Mouse (Mus musculus) adipocyte (in vitro differentiated cells): ENCODE measurements around the gene Cacna2d3.
A peak's percentile ranks its signal among the peaks of the same experiment; 100 is the strongest.

ENCODE experiments used
- DNase-seq: peaks from one replicate; pipeline ENCODE4 v3.0.0-alpha.2; 2016; ENCODE audit warnings: low spot score

Gene Cacna2d3

DNA sequence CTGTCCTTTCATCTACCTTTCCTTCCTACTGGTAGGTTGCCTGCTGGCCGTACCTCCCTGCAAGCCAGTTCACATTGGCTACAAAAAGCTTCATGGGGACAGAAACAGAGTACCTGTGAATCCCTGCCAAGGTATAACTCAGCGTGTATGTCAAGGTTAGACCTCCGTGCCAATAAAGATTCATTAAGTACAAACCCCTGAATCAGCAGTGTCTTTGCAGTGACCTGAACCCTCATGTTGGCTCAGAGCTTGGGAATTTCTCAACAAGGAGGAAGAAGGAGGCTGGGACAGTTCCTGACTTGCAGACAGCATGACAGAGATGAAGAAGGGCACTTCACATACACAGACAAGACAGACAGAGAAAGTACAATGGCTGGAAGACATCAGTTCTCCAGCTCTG, 225.1 kb downstream of the Cacna2d3 start:
- DNase-seq = no peak

GRCm38 (mm10) chr14:29491786-29492185, 229.9 kb downstream of the Cacna2d3 start:
- no peak for DNase-seq

DNA sequence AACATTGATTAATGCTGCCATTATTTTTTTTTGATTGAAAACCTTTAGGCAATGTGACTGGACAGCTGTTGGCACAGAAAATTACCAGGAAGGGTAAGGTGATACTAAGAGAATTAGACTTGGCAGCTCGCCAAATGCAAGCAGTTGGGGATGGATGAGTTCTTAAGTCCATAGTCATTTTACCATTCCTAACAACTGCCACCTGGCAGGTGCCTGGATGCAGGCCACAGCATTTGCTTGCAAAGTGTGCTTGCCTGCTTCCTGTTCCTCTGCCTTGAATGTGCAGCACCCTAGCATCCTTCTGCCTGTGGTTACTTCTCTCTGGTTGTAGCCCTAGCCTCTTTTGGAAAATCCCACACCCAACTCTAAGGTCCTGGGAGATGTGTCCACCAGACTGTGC, 236.2 kb downstream of the Cacna2d3 start:
- DNase-seq = no peak

- DNase-seq = no peak
These were observed 243.2 kb downstream of the Cacna2d3 start for GRCm38 (mm10) chr14:29478403-29478983.

DNA sequence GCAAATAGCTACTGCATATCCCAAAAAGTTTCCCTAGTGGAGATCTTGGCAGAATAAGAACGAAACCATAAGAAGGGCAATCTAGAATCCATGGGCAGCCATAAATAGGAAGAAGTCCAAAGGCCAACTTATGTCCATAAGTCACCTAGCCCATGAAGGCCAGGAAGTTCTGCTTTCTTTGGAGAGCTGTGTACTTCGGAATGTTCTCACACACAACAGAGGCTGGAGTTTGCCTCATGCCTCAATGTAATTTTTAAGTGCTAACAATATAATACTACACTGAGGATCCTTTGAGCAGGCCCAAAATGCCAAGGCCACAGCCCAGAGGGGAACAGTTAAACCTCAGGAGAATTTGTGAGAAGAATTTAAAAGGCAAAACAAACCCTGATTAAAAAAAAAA, 257.4 kb downstream of the Cacna2d3 start:
- no peak for DNase-seq

DNA sequence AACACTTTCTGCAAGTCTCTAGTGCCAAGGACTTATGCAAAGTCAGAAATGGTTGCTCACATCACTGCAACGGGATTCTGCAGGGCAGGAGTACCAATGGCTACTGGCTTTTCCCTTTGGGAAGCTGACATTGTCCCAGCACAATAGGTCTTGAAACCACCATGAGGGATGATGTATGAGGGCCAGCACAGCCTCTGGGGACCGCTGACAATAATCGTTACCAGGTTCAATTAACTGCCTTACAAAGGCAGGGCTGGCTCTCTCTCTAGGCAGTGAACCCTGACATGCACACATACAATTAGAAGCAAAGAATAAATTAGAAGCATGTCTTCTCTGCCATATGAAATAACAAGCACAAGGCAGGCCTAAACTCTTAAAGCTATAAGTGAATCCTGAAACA, 272.5 kb downstream of the Cacna2d3 start:
- DNase-seq = no peak

GRCm38 (mm10) chr14:29443091-29444026, 278.3 kb downstream of the Cacna2d3 start:
- peak; percentile 60 for DNase-seq

GRCm38 (mm10) chr14:29442476-29442875, 279.2 kb downstream of the Cacna2d3 start:
- DNase-seq = no peak

GRCm38 (mm10) chr14:29438666-29439065, 283.0 kb downstream of the Cacna2d3 start:
- no peak for DNase-seq

- DNase-seq = no peak
These were observed 283.4 kb downstream of the Cacna2d3 start for GRCm38 (mm10) chr14:29438251-29438650.

- DNase-seq = no peak
These were observed 286.5 kb downstream of the Cacna2d3 start for GRCm38 (mm10) chr14:29435203-29435602.

DNA sequence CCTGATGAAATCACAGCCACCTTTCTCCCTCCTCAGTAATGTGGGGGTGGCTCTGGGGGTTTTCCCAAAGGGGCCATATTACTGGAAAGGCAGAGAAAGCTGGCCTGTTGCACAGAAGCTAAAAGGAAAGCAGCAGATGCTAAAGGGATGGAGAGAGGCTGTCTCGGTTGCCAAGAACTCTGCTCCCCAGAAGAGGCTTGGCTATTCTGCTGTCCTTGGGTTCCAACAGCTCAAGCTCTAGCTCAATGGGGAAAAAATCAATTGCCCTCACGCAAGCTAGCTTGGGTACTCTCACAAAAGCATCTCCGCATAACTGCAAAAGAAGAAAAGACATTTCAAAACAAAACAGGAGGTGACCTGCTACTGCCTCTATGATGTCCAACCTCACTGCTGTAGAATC, 287.9 kb downstream of the Cacna2d3 start:
- no peak for DNase-seq

GRCm38 (mm10) chr14:29433076-29433714, 288.5 kb downstream of the Cacna2d3 start:
- DNase-seq = no peak

GRCm38 (mm10) chr14:29429788-29430187, 291.9 kb downstream of the Cacna2d3 start:
- no peak for DNase-seq

GRCm38 (mm10) chr14:29425666-29426065, 296.0 kb downstream of the Cacna2d3 start:
- DNase-seq = no peak

- no peak for DNase-seq
These were observed 296.5 kb downstream of the Cacna2d3 start for GRCm38 (mm10) chr14:29425208-29425607.

GRCm38 (mm10) chr14:29405878-29406165, 315.8 kb downstream of the Cacna2d3 start:
- DNase-seq = no peak

GRCm38 (mm10) chr14:29405125-29405877, 316.4 kb downstream of the Cacna2d3 start:
- DNase-seq = no peak

DNA sequence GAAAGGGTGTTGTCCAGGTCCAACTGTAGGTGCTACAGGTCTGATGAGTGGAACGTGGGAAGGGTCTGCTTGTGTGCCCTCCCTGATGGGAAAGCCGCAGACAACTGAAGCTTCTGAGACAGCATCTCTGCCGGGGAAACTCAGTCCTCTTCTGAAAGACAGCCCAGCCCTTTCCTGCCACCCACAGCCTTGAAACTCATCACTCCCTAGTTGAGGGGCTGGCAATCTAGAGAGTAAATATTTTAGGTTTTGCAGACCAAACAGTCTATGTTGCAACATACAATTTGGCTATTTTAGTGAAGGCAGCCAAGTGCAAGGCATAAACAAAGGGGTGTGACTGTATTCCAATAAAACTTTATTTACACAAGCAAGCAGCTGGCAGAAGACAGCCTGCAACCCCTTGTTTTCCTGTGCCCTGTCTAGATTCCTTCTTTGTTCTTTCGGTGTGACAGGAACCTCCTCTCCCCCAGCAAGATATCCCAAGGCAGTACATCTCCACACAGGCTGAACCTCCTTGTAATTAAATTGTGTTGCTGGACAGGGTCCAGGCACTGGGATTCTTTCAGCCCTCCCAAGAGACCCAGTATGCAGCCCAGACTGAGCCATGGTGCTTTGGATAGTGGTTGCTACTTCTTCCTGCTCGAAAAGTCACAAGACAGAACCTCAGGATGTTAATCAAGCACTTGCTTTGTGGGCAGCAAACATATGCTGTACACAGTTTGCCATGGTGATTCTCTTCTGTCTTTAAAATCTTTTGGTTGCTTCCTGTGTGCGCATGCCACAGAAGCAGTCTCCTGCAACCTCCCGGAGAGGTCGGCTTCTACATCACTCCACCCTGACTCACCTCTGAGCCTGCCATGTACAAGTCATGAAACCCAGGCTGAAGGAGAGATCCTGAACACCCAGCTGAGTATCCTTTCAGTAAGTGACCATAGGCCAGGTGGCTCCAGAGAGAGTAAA, 317.5 kb downstream of the Cacna2d3 start:
- DNase-seq = no peak

- no peak for DNase-seq
These were observed 319.2 kb downstream of the Cacna2d3 start for GRCm38 (mm10) chr14:29402471-29402870.

- DNase-seq = no peak
These were observed 327.9 kb downstream of the Cacna2d3 start for GRCm38 (mm10) chr14:29393786-29394185.
